Mouse (Mus musculus) thymus, adult 2 months (tissue): ENCODE measurements around the gene Lmx1b.

ENCODE experiments used
- CTCF ChIP-seq: fragments of 200-500 bp; IDR thresholded peaks from 2 replicates; pipeline ENCODE4 v1.5.1; 2012; ENCODE audit warnings: mild to moderate bottlenecking, control low read depth, low read length, moderate library complexity, borderline replicate concordance; ENCODE audit not compliant: control insufficient read depth, poor library complexity, insufficient read depth; ENCODE audit errors: extremely low read depth
- POLR2A ChIP-seq: fragments of 200-500 bp; IDR thresholded peaks from 2 replicates; pipeline ENCODE4 v1.6.1; 2012; ENCODE audit warnings: mild to moderate bottlenecking, low read length, control low read depth, moderate library complexity; ENCODE audit not compliant: control insufficient read depth, poor library complexity, insufficient read depth; ENCODE audit errors: extremely low read depth

- TF ChIP-seq CTCF (no peak), POLR2A (no peak)
These were observed 8.5 kb downstream of the Lmx1b start for GRCm38 (mm10) chr2:33631708-33632343.
